Mouse (Mus musculus) gastrocnemius, postnatal 25 days (tissue): ENCODE measurements at regions not wholly inside any gene's neighbourhood (a gene's known extent, or its start where the extent isn't known, plus 50 kb on each side); places are given as distances from the start of the nearest gene placed in this dataset.

ENCODE experiments used
- DNase-seq: peaks from one replicate; pipeline ENCODE4 v3.0.0; 2022

GRCm38 (mm10) chr12:25180289-25180688 is 83.3 kb upstream of the Id2 start:
- DNase-seq: no peak

DNA sequence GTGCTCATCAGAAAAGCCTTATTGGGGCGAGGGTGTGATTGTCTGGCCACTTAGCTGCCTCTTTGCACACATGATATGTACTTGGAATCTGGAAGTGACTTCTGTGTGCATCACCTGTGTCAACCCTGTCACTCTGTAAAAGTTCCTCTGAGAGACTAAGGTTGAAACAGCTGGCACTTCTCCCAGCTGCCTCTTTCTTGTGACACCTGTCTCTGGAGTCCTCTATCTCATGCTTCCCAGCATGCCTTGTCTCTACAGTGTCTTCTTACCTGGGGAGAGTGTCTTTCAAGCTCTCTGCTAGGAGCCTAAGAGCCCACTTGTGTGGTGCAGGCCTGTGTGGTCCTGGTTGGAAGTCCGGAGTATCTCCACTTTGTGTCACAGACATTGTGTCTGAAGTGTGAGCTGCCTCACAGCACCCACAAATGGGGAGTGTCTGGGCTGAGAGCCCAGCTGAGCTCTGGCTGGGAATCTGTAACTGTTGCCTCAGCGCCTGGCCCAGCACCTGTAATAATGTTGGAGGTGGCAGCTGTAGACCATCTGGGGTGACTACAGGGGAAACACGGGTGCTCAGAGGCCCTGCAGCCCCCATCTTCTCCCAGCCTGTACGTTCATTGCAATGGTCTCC is 81.7 kb upstream of the Id2 start:
- no peak for DNase-seq

GRCm38 (mm10) chr12:25177827-25178226 is 80.9 kb upstream of the Id2 start:
- DNase-seq: no peak

DNA sequence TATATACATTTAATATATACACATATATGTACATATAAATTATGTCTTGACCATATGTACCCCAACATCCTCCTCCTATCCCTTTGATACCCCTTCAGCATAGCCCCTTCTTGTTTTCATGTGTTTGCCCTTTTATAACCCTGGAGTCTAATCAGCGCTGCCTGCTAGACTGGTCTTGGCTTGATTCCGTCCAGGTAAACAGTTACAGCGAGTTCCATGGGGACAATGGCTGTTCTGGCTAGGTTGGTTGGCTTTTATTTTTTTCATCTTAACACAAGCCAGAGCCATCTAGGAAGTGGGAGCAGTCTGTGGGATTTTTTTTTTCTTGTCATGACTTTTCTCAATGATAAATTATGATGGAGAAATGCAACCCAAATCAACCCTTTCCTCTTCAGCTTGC is 79.6 kb upstream of the Id2 start:
- no peak for DNase-seq

DNA sequence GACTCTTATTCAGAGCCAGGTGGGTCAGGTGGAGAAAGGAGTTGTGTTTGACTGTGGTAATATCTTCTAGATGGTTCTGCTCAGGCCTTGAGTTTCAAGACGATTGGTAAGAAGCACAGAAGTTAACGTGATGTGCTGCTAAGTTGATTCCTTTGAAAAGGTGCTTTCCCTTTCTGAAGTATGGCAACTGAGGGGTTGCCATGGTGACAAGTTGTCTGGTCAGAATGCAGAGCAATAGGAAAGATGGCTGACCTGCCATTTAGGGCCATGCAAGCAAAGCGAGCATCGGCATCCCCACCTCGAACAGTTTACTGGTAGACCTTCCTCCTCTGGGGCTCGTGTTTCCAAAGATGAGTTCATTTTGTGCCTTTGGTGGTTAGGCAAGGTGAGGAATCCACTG is 76.1 kb upstream of the Id2 start:
- no peak for DNase-seq

DNA sequence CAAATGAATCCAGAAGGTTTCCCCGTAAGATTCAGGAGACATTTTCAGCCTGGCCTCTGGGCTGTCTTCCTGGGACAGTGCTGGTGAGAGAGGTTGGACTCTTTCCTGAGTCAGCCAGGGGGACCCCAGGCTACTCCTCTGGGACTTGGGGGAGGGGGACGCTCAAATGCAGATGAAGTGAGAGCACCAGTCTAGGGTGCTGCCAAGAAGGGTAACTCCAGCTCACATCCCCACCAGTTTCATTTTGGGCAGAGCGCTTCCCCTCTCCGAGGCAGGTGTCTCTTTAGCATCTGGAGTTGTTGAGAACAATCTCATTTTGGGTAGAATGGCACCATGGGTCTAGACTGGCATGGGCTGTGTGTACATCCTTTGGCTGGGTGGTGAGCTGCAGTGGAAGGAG is 75.5 kb upstream of the Id2 start:
- DNase-seq: no peak

- no peak for DNase-seq
Observed at GRCm38 (mm10) chr12:25169611-25170010, 72.7 kb upstream of the Id2 start.

DNA sequence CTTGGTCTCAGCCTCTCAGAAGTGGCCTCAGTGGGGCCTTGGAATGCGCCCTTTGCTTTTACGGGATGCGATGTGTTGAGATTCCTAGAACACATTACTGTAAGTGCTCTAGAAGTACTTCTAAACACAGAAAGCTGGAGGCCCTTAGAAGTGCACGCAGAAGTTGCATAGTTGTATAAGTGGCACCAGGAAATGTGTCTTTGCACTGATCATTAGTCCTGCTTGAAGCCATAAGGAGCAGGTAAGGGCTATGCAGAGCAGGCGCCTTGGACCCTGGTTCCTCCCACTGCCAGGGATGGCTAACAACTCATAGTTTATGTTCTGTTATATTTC is 71.2 kb upstream of the Id2 start:
- no peak for DNase-seq

DNA sequence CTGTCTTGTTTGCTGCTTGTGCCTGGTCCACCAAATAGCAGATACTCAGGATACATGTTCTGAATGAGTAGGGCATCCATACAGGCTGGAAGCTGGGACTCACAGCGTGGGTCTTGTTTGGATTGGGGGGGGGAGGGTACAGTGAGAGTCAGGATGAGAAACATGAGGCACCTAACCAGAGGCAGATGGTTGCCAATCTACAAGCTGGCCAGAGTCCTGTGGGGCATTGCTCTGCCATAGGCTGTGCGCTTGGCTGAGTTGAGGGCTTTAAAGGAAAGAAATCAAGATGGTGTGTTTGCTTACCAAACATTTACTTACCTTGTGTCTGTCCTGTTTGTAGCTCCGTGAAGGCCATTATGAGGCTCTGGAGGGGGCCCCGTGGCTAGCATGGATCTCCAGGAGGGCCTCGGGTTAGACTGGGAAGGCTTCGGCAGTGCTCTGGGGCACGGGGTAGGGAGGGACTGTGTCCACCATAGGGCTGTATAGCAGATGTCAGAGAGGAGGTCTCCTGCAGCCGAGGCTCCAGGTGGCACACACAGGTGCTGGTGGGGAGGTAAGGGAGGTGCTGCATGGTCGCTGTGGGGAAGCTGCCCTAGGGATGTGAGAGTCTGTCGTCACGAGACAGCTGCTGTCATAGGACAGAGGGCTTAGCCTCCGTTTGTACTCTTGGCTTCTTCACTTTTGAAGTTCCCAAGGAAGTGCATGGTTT is 70.7 kb upstream of the Id2 start:
- no peak for DNase-seq

DNA sequence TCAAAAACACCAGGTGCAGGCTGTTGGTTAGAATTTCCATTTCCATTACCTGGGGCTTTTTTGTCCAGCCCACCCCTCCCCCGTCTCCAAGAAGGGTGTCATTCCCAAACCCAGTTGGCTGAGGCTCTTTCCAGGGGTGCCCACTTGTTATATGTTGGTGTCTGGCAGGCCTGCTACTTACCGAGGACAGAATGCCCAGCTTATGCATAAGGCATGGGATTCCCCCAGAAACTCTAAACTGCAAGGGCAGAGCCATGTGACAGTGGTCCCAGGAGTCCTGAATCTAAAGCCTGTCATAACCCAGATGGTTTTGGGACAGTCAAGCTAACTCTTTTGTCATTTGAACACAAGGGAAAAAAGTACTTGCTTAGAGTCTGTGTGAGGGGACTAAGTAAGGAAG is 69.6 kb upstream of the Id2 start:
- no peak for DNase-seq

DNA sequence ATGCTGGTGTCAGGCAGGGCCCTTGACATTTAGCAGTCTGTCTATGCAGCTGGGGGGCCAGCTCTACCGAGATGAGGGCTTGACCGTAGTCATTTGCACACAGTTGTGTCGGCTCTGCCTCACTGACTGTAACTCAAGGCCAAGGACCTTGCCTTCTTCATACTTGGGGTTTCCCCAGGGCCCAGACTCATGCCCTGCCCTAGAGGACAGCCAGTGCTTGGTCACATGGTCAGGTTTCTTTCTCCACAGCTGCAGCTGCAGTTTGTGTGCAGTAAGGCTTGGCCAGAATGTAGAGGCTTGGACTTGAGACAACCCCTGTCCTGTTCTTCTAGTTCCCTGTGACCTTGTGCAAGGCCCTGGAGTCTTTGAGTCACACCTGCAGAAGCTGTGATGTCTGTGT is 68.7 kb upstream of the Id2 start:
- DNase-seq: peak; percentile 48

DNA sequence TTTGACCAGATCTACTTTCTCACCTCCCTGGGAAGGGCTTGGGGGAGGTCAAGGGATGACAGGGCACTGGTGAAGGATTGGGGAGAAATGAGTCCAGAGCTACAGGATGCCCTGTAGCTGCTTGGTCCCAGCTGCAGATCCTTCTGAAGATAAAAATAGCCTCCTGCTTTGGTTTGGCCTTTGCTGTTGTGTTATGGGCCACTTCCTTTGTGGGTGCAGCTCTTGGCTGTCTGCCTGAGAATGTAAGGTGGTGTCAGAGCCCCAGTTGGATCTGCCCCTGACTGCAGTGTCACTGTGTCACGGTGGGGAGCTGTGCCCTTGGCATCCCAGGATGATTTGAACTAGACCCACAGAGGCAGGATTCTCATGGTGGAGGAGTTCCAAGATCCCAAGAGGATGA is 67.8 kb upstream of the Id2 start:
- DNase-seq: no peak

DNA sequence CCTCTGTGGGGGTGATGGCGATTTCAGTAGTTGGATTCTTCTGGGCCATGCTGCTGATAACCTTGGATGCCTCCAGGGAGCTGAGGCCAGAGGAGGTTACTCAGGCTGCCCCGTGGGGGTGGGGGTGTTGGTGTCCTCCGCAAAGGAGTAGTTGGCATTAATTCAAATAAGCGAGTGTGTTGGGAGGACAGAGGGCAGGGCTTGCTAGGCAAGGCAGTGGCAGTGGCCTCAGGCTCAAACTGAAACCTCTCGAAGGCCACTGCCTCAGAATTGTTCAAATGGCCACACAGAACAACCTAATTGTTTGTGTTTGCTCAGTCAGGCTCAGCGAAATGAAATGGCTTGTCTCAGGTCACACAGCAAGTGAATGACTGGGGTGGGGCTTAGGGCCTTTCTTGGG is 66.6 kb upstream of the Id2 start:
- no peak for DNase-seq

DNA sequence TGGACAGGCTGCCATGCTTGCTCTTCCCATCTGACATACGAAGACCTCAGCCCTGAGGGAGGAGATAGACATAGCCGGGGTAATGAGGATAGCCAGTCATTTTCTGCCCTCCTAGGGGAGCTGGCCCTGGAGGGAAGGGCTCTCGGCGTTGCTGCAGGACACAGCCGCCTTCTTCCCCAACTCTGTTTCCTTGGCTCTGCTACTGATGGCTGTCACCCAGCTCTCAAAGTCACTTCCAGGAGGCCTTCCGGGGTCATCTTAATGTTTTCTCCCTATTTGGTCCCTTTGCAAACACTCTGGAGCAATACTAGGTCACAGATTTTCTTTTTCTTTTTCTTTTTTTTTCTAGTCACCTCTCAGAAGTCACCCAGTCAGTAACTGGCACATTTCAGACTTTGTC is 65.9 kb upstream of the Id2 start:
- DNase-seq: no peak

- DNase-seq: no peak
Observed at GRCm38 (mm10) chr12:25161939-25162338, 65.0 kb upstream of the Id2 start.

DNA sequence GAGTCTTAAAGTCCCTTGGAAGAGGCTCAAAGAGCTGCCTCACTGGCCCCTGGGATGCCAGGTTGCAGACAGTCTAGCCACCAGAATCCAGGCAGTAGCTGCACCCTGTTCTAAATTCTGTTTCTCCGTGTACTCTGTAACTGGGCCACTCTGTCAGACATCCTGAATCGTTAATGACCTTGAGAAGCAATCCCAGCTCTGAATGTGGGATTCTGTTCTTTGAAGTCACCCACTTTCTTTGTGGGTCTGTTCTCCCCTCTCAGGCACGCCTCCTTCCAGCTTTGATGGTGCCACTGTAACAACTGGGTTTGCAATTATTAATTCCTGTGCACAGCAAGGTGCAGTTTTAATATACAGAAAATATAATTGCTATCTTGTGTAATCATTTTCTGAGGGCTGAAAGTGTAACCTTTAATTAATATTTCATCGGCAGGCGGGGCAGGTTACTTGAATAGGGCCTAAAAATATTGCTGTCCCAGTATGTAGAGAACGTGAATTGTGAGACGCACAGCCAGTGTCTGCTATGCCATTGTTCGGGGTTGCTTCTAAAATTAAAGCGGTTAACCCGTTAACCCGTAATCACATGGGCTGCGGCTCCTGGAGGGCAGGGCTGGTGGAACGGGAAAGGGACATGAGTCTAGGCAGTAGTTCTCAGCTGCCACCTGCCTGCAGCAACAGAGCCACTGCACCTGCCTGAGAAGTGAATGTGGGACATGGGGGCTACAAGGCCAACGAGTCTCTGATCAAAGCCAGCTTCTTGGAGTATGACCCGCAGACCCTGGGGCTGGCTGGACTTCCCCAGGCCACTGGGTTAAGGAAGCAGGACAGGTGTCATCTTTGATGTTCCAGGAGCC is 64.3 kb upstream of the Id2 start:
- DNase-seq: no peak

DNA sequence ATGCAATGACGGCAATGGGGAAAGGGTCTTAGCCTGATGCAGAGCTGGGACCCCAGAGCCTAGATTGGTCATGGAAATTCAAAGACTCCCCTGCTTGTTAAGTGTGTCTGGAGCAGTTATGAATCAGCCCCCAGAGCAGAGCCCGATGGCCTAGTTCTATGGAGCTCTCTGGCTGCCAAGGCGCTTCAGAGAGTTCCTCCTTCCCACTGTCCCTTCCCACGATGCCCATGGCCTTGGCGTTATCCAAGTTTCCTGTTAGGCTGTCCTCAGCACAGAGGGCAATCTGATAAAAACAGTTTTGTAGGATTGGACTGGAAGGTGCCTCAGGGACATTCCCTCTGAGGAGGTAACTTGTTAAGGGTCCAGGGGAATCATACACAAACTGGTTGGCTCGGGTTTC is 62.2 kb upstream of the Id2 start:
- DNase-seq: no peak

GRCm38 (mm10) chr12:25157238-25157637 is 60.3 kb upstream of the Id2 start:
- DNase-seq: no peak

GRCm38 (mm10) chr12:25155396-25155795 is 58.5 kb upstream of the Id2 start:
- no peak for DNase-seq

- DNase-seq: no peak
Observed at GRCm38 (mm10) chr12:25148099-25148498, 51.2 kb upstream of the Id2 start.
